Mouse (Mus musculus) hindbrain, embryonic 16.5 days (tissue): ENCODE results near the gene Cers3. TPM values are rescaled to one million over a fixed set of nuclear protein-coding genes. Genes with fewer than 3 reads are reported as not detected.
A peak's percentile ranks its signal among the peaks of the same experiment; 100 is the strongest.

ENCODE experiments used
- ATAC-seq: fragments of 200-750 bp; cut with Nextera tagmentation; 2 replicates; pipeline ENCODE4 v1.8.0; 2017; ENCODE audit warnings: moderate TSS enrichment, moderate library complexity
- H3K27ac ChIP-seq: fragments of 300-500 bp; sonication (generic); 2 replicates; pipeline ENCODE4 v1.5.1; 2014; ENCODE audit warnings: low read depth, mild to moderate bottlenecking, control low read depth, low read length, moderate library complexity
- H3K27me3 ChIP-seq: fragments of 300-500 bp; sonication (generic); replicated peaks from 2 replicates; pipeline ENCODE4 v1.6.1; 2014; ENCODE audit warnings: low read length; ENCODE audit not compliant: control insufficient read depth, insufficient read depth
- H3K36me3 ChIP-seq: fragments of 300-500 bp; sonication (generic); 2 replicates; pipeline ENCODE4 v1.6.1; 2014; ENCODE audit warnings: mild to moderate bottlenecking, low read length, moderate library complexity, mixed read lengths; ENCODE audit not compliant: control insufficient read depth, insufficient read depth
- H3K4me1 ChIP-seq: fragments of 300-500 bp; sonication (generic); 2 replicates; pipeline ENCODE4 v1.6.1; 2014; ENCODE audit warnings: low read depth, low read length; ENCODE audit not compliant: control insufficient read depth, insufficient read depth
- H3K4me2 ChIP-seq: fragments of 300-500 bp; sonication (generic); 2 replicates; pipeline ENCODE4 v1.6.1; 2014; ENCODE audit warnings: mild to moderate bottlenecking, low read length, control low read depth, moderate library complexity
- H3K4me3 ChIP-seq: fragments of 300-500 bp; sonication (generic); 2 replicates; pipeline ENCODE4 v1.5.1; 2014; ENCODE audit warnings: mild to moderate bottlenecking, low read length, control low read depth, moderate library complexity
- H3K9ac ChIP-seq: fragments of 300-500 bp; sonication (generic); 2 replicates; pipeline ENCODE4 v1.6.1; 2014; ENCODE audit warnings: low read depth, mild to moderate bottlenecking, control low read depth, low read length, moderate library complexity
- H3K9me3 ChIP-seq: fragments of 300-500 bp; sonication (generic); 2 replicates; pipeline ENCODE4 v1.6.1; 2014; ENCODE audit warnings: mild to moderate bottlenecking, low read length, moderate library complexity; ENCODE audit not compliant: control insufficient read depth
- WGBS: fragments of 180-500 bp; shearing (Covaris S2); extraction: QIAGEN DNeasy Blood & Tissue Kit; methylation state at CpG from one replicate; pipeline ENCODE4 v1.1.7; 2014; 5-methylcytosine and 5-hydroxymethylcytosine counted together
- polyA plus RNA-seq: library from polyadenylated mRNA; unstranded; fragments of >200 nt; fragmentation: Nextera tagmentation; extraction: Ambion mirVana; gene quantifications from 2 replicates; pipeline ENCODE4 v1.2.1, GENCODE M21; 2015

The Cers3 gene
- polyA plus RNA-seq, 1 experiment from 2014 or later = 0.40 TPM

GRCm38 (mm10) chr7:66866944-66867718, 123.8 kb downstream of the Cers3 start:
- WGBS = 69% methylated on average over 19 of the region's 19 CpGs
- H3K9ac ChIP-seq = no peak overlapping the region
- no peak overlapping the region for H3K4me2 ChIP-seq
- no peaks in the 10 kb centered on the region for H3K9me3 ChIP-seq
- no peaks in the 10 kb centered on the region for H3K27me3 ChIP-seq
- H3K27ac ChIP-seq = no peak overlapping the region; the same call in 1 of the 2 replicates
- H3K36me3 ChIP-seq = no peaks in the 10 kb centered on the region
- no peak for ATAC-seq
- no peak overlapping the region for H3K4me3 ChIP-seq
- H3K4me1 ChIP-seq = peaks cover 8% of the 10 kb centered on the region

GRCm38 (mm10) chr7:66867719-66868501, 124.6 kb downstream of the Cers3 start:
- peak; percentile 77 for ATAC-seq
- Histone ChIP-seq H3K9me3 (no peaks in the 10 kb centered on the region), H3K4me3 (no peak overlapping the region)

DNA sequence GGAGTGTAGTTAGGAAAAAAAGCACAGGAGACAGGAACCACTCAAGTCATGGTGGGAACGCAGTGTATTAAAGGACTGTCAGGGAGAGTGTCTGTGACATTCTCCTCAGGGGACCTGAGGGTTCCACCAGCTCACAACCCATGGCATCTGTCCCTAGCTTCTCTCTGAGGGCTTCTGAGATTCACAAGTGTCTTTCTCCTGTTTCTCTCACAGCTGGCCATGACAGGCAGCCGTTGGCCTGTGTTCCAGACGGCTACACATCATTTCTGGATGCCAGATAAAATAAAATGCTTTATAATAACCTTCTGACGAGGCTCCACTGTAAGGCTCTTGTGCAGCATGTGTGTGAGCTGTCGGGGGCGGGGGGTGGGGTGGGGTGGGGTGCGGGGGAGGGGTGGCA, 128.2 kb downstream of the Cers3 start:
- H3K4me2 ChIP-seq = no peak overlapping the region
- H3K36me3 ChIP-seq = no peaks in the 10 kb centered on the region
- H3K4me1 ChIP-seq = peaks cover 8% of the 10 kb centered on the region
- H3K27ac ChIP-seq = no peak overlapping the region
- ATAC-seq = no peak
- 61% methylated on average over 7 of the region's 7 CpGs for WGBS
- no peaks in the 10 kb centered on the region for H3K27me3 ChIP-seq
- no peak overlapping the region for H3K9ac ChIP-seq
- H3K9me3 ChIP-seq = no peaks in the 10 kb centered on the region
- H3K4me3 ChIP-seq = no peak overlapping the region

More at GRCm38 (mm10) chr7:66867719-66868501, 124.6 kb downstream of the Cers3 start:
- Histone ChIP-seq H3K9ac (no peak overlapping the region), H3K27ac (peak overlapping the region; percentile 46; the same call in 1 of the 2 replicates), H3K27me3 (no peaks in the 10 kb centered on the region), H3K36me3 (no peaks in the 10 kb centered on the region), H3K4me2 (no peak overlapping the region), H3K4me1 (peaks cover 8% of the 10 kb centered on the region)
- WGBS = 27% methylated on average over 13 of the region's 13 CpGs

- no peak overlapping the region for H3K4me2 ChIP-seq
- no peaks in the 10 kb centered on the region for H3K9me3 ChIP-seq
- H3K4me1 ChIP-seq = peaks cover 8% of the 10 kb centered on the region
- H3K4me3 ChIP-seq = no peak overlapping the region
- H3K9ac ChIP-seq = no peak overlapping the region
- no peak overlapping the region for H3K27ac ChIP-seq
- 65% methylated on average over 14 of the region's 14 CpGs for WGBS
- no peaks in the 10 kb centered on the region for H3K36me3 ChIP-seq
- no peaks in the 10 kb centered on the region for H3K27me3 ChIP-seq
- ATAC-seq = no peak
Measured at GRCm38 (mm10) chr7:66871940-66872511, 128.7 kb downstream of the Cers3 start.

GRCm38 (mm10) chr7:66873235-66873634, 129.9 kb downstream of the Cers3 start:
- H3K36me3 ChIP-seq = no peaks in the 10 kb centered on the region
- no peaks in the 10 kb centered on the region for H3K27me3 ChIP-seq
- H3K9ac ChIP-seq = no peak overlapping the region
- no peaks in the 10 kb centered on the region for H3K9me3 ChIP-seq
- H3K4me2 ChIP-seq = no peak overlapping the region
- no peak overlapping the region for H3K4me3 ChIP-seq
- WGBS = 81% methylated on average over 2 of the region's 2 CpGs
- no peak for ATAC-seq
- H3K4me1 ChIP-seq = peaks cover 7% of the 10 kb centered on the region
- H3K27ac ChIP-seq = no peak overlapping the region

Other genes with a start within 250 kb of the Cers3 start
- gene Asb7, start 53.9 kb upstream of the Cers3 start, polyA plus RNA-seq = 13.7 and 13.9 TPM in 2 replicates
- 16.2 and 18.8 TPM in 2 replicates for gene Lins1, start 53.6 kb upstream of the Cers3 start, polyA plus RNA-seq
- 3.3 and 3.8 TPM in 2 replicates for gene Adamts17, start 96.2 kb downstream of the Cers3 start, polyA plus RNA-seq